Mouse (Mus musculus) megakaryocyte, adult 5-6 weeks (primary cell): ENCODE data around the gene Ccl24. TPM values are rescaled to one million over a fixed set of nuclear protein-coding genes. Genes with fewer than 3 reads are reported as not detected.

ENCODE experiments used
- ATAC-seq: 2 replicates; pipeline ENCODE4 v1.8.0; 2016; ENCODE audit warnings: mild to moderate bottlenecking, inconsistent platforms; ENCODE audit not compliant: poor library complexity, severe bottlenecking
- total RNA-seq, 2 experiments: library from RNA; stranded (forward) in 1 of 2; stranded (reverse) in 1 of 2; fragments of 153-499, 151-499 nt in 1 of 2; fragments of 221-1000, 200-1000 nt in 1 of 2; gene quantifications; 2 replicates each; pipeline versions ENCODE4 v1.2.3 to v1.2.4; 2015 to 2017

The Ccl24 gene
- total RNA-seq, 2 experiments from 2014 or later: 0.25 to 0.37 TPM

GRCm38 (mm10) chr5:135547990-135548389 is 24.9 kb downstream of the Ccl24 start:
- ATAC-seq: no peak

GRCm38 (mm10) chr5:135544865-135545797 is 27.7 kb downstream of the Ccl24 start, which contains the start of gene Hip1:
Gene Hip1, minus strand, starts transcription at chr5:135545120.
- peak; percentile 93 for ATAC-seq

GRCm38 (mm10) chr5:135544032-135544558 is 28.8 kb downstream of the Ccl24 start:
- ATAC-seq: no peak

- peak; percentile 50 for ATAC-seq
These were observed 35.0 kb downstream of the Ccl24 start for GRCm38 (mm10) chr5:135537794-135538214.

GRCm38 (mm10) chr5:135537326-135537725 is 35.5 kb downstream of the Ccl24 start:
- ATAC-seq: peak; percentile 98

GRCm38 (mm10) chr5:135535867-135536266 is 37.0 kb downstream of the Ccl24 start:
- no peak for ATAC-seq

GRCm38 (mm10) chr5:135533431-135533830 is 39.4 kb downstream of the Ccl24 start:
- ATAC-seq: no peak

GRCm38 (mm10) chr5:135531306-135531845 is 41.5 kb downstream of the Ccl24 start:
- no peak for ATAC-seq

GRCm38 (mm10) chr5:135529964-135530363 is 42.9 kb downstream of the Ccl24 start:
- ATAC-seq: no peak

GRCm38 (mm10) chr5:135529310-135529709 is 43.5 kb downstream of the Ccl24 start:
- no peak for ATAC-seq

GRCm38 (mm10) chr5:135527986-135528385 is 44.9 kb downstream of the Ccl24 start:
- ATAC-seq: no peak

GRCm38 (mm10) chr5:135524660-135525560 is 47.9 kb downstream of the Ccl24 start:
- ATAC-seq: no peak

GRCm38 (mm10) chr5:135524087-135524486 is 48.8 kb downstream of the Ccl24 start:
- no peak for ATAC-seq

- ATAC-seq: no peak
These were observed 50.6 kb downstream of the Ccl24 start for GRCm38 (mm10) chr5:135522111-135522722.

Other genes with a start within 250 kb of the Ccl24 start
- not detected in 2 replicates for gene Fkbp6, start 223.0 kb downstream of the Ccl24 start, total RNA-seq (2015)
- gene Fkbp6, start 223.0 kb downstream of the Ccl24 start, total RNA-seq (2017): not detected in 2 replicates
- gene Trim50, start 219.8 kb downstream of the Ccl24 start, total RNA-seq (2015): not detected in 2 replicates
- gene Trim50, start 219.8 kb downstream of the Ccl24 start, total RNA-seq (2017): not detected in 2 replicates
- 7.0 and 7.4 TPM in 2 replicates for gene Nsun5, start 203.1 kb downstream of the Ccl24 start, total RNA-seq (2015)
- 10.2 and 11.9 TPM in 2 replicates for gene Nsun5, start 203.1 kb downstream of the Ccl24 start, total RNA-seq (2017)
- gene Pom121, start 178.5 kb downstream of the Ccl24 start, total RNA-seq (2015): 35.4 and 37.3 TPM in 2 replicates
- 5.2 and 7.4 TPM in 2 replicates for gene Pom121, start 178.5 kb downstream of the Ccl24 start, total RNA-seq (2017)
- gene Hip1, start 27.9 kb downstream of the Ccl24 start, total RNA-seq (2015): 21.6 and 28.9 TPM in 2 replicates
- gene Hip1, start 27.9 kb downstream of the Ccl24 start, total RNA-seq (2017): 34.7 and 39.9 TPM in 2 replicates
- gene Ccl26, start 9.5 kb downstream of the Ccl24 start, total RNA-seq (2015): not detected in 2 replicates
- gene Ccl26, start 9.5 kb downstream of the Ccl24 start, total RNA-seq (2017): not detected in 2 replicates
- gene Rhbdd2, start 59.6 kb upstream of the Ccl24 start, total RNA-seq (2015): 3.8 and 8.6 TPM in 2 replicates
- 1.8 and 3.4 TPM in 2 replicates for gene Rhbdd2, start 59.6 kb upstream of the Ccl24 start, total RNA-seq (2017)
- gene Por, start 97.0 kb upstream of the Ccl24 start, total RNA-seq (2015): 29.6 and 31.1 TPM in 2 replicates
- 45.9 and 49.7 TPM in 2 replicates for gene Por, start 97.0 kb upstream of the Ccl24 start, total RNA-seq (2017)
- 18.1 and 20.9 TPM in 2 replicates for gene Tmem120a, start 171.4 kb upstream of the Ccl24 start, total RNA-seq (2015)
- 15.1 and 19.1 TPM in 2 replicates for gene Tmem120a, start 171.4 kb upstream of the Ccl24 start, total RNA-seq (2017)
- gene Styxl1, start 205.3 kb upstream of the Ccl24 start, total RNA-seq (2015): 0.25 TPM in 1 of 2 replicates, not detected in the other
- gene Styxl1, start 205.3 kb upstream of the Ccl24 start, total RNA-seq (2017): 0.18 TPM in 1 of 2 replicates, not detected in the other
- 240 and 251 TPM in 2 replicates for gene Mdh2, start 205.4 kb upstream of the Ccl24 start, total RNA-seq (2015)
- 111 and 129 TPM in 2 replicates for gene Mdh2, start 205.4 kb upstream of the Ccl24 start, total RNA-seq (2017)
- not detected in 2 replicates for gene Srrm3, start 233.8 kb upstream of the Ccl24 start, total RNA-seq (2015)
- gene Srrm3, start 233.8 kb upstream of the Ccl24 start, total RNA-seq (2017): not detected in 2 replicates